Mouse (Mus musculus): ENCODE results near the gene Timm8a2.
"Not testable (repeated sequence)": the region's sequence is repeated elsewhere in the genome, so short reads cannot be mapped to it uniquely, and the experiment has no call there.

DNA sequence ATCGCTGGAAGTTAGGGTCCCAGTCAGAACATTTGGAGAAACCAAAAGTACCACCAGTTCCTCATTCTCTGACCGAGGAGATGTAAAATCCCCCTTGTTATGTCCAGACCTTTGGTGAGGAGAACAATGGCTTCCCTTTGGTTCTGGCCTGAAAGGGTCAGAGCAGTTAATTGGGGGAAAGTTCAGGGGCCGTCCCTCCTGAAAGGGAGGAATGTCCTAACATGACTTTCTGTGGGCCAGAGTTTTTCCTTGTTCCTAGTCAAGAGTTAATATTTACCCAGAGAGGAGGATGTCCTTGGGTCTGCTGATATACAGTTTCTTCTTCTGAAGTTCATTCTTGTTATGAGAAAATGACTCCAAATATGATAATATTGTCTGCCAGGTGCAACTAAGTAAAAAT lies 33.6 kb downstream of the Timm8a2 start:
- not testable (repeated sequence) for TF ChIP-seq POLR2A, CTCF (IDR thresholded peaks at IDR 0.05; ENCODE audit: extremely low read depth, insufficient read depth, low read length)

Measured in cortical plate, adult 2 months (tissue).